Mouse (Mus musculus): ENCODE results near the gene Ces1d.
"Not testable (repeated sequence)": the region's sequence is repeated elsewhere in the genome, so short reads cannot be mapped to it uniquely, and the experiment has no call there.

The Ces1d gene

GRCm38 (mm10) chr8:93197685-93198525 is at the start of gene Ces1d:
Gene Ces1d, minus strand, starts transcription at chr8:93197838.
- no peak for DNase-seq

- DNase-seq: no peak
Measured at GRCm38 (mm10) chr8:93246057-93246456, 48.4 kb upstream of the Ces1d start.

GRCm38 (mm10) chr8:93239884-93240283 is 42.2 kb upstream of the Ces1d start:
- DNase-seq: no peak

DNA sequence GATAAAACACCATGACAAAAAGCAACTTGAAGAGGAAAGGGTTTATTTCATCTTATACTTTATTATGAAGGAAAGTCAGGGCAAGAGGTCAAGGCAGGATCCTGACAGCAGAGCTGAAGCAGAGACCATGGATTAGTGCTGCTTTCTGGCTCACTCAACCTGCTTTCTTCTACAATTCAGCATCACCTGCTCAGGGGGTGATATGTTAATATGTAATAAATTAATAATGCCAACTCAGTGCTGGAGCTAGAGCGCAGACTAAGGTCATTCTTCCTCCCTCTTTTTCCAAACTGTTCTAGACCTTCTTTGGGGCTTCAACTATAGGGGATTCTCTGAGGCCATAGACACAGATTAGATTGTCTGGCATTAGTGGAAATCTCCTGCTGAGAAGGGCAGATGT is 38.0 kb upstream of the Ces1d start:
- no peak for DNase-seq

DNA sequence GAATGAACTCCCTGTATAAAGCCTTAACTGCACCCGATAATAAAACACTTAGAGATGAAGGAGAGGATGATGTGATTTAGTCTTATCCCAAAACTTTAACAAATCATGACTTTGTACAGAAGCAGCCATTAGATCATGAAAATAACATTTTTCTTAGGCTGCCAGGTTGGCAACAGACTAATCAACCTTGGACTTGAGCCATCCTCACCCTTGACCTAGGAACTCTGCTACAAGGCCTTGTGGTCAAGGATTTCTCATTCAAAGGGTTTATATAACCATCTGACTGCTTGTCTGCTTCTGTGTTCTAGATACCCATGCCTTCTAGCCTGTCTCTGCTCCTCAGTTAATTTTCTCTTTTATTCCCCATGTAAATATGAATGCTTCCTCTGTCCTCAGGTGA is 37.1 kb upstream of the Ces1d start:
- no peak for DNase-seq

GRCm38 (mm10) chr8:93234068-93234467 is 36.4 kb upstream of the Ces1d start:
- no peak for DNase-seq

- DNase-seq: no peak
Measured at GRCm38 (mm10) chr8:93229446-93229845, 31.8 kb upstream of the Ces1d start, which contains the start of gene Ces1e. Gene Ces1e, minus strand, starts transcription at chr8:93229619.

DNA sequence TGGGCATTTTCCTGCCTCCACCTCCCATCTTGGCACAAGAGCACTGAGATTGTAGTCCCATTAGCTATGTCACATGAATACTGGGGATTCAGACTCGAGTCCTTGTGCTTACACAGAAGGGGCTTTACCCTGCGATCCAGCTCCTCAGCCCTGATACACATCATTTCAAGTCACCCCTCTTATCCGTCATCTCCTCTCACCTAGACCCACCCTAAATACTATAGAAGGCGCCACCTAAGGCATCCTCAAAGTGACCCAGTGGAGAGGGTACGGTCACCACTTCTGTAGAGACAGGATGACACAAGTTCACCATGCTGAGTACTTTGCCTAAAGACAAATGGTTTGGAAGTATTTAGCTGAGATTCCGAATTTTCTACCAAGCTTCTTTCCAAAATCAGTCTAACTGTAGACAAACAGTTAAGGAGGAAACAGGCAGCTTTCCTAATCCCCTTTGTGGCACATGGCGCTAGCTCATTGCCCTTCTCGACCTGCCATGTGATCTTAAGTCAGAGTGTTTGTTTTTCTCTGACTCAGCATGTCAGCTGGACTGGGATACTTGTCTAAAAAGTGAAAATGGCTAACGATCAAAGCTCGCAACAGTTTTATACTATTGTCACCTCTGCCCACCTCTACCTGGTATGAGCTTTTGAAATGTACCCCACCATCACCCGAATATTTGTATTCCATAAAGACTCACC is 31.2 kb upstream of the Ces1d start:
- DNase-seq: no peak

GRCm38 (mm10) chr8:93226471-93226870 is 28.8 kb upstream of the Ces1d start:
- not testable (repeated sequence) for DNase-seq

GRCm38 (mm10) chr8:93221896-93222295 is 24.3 kb upstream of the Ces1d start:
- no peak for DNase-seq

DNA sequence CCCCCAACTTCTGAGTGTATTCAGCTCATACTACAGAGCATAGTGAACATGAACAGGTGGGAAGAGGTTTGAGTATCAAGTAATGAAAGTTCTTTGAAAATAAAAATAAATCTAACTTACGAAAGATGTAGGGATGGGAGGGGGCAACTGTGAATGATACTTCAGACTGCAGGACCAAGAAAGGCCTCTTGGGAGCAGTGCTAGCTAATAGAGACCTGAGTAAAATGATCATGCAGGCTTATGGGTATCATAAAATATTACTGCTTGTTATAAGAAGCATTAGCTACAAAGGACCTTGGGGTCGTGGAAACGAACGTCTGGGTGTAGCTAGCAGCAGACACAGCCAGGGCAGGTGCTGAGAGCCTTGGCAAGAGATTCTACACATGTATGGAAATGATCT is 20.2 kb upstream of the Ces1d start:
- no peak for DNase-seq

DNA sequence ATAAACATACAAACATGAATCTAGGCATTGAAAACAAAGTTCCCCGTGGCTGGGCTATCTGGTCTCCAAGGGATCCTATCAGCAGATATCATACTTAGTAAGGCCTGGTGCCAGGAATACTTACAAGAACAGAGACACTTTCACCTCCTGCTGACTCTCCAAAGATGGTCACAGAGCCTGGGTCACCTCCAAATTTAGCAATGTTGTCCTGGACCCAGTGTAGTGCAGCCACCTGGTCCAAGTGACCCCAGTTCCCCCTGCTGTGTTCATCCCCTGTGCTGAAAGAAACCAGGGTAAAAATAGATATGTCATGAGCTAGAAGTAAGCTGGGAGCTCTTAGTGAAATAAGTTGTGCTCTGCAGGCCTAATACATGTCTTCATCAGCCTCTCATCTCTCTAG is 19.7 kb upstream of the Ces1d start:
- no peak for DNase-seq

DNA sequence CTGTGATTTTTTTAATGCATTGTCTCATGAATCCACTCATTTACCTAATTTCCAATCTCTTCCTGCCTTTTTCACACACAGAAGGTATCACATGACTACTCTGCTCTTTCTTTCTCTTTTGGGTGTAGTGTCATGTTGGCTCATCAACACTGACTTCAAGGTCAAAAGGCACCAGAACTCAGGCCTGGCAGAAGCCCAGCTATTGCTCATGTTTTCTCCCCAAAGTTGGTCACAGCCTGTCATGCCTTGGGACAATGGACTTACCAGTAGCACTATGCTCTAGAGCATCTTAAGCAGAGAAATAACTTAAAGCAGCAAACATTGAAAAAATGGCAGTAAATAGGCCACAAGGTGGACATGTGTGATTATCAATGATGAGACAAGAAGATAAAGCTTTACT is 13.5 kb upstream of the Ces1d start:
- DNase-seq: no peak

DNA sequence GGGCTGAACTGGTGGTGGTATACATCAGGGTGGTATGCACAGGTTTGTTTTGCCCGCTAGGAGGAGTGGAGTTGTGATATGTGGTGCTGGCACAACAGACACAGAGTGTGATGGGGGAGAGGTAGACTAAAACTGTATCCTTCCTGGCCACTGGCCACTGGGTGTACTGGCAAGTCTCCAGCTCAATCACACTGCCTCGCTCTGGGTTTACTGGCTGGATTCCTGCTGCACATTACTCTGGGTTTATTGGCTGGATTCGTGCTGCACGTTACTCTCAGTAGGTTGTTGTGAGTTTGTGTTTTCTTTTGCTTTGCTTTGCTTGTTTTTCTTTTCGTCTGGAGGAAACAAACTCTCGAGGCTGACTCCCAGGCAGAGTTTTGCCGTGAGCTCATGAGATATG is 1.5 kb upstream of the Ces1d start:
- DNase-seq: not testable (repeated sequence)

GRCm38 (mm10) chr8:93196436-93196835 is 1.2 kb downstream of the Ces1d start:
- DNase-seq: no peak

DNA sequence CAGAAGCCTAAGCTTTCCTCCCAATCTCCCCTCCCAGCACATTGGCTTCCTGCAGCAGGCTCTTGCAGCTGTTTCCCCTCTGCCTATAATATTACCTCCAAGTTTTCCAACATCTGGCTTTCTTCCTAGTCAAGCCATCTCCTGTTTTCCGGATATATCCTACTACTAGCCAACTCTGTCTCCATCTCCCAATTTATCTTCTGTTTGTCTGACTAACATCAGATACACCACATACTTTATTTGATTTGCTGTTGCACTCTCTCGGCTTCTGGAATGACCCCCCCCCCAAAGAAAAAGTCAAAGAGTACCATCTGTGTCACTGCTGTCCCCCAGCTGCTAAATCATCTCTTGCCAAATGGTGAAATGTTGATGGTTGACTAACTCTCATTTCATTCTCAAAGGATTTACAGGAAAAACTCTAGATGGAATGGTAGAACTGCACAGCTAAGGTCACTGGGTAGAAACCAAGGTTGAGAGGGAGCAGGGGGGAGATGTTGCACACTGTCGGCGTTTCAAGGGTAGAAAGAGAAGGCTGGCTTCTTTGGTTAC is 17.0 kb downstream of the Ces1d start:
- DNase-seq: no peak

DNA sequence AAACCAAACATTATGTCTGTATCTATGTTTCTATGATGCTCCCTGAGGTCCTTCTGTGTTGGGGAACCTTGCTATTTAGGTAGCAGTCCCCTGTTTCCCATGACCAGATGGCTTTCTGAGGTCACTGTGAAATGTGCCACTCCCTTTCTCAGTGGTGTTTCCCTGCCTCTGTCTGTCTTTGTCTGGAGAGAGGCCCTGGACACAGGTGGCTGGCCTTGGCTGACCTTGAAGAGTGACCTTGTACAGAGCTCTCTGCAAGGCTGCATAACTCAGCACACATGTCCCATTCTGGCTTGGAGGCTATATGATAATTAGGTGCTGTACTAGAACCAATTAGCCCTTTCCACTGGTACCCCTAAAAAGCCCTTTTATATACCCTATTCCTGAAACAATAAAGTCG is 21.0 kb downstream of the Ces1d start:
- no peak for DNase-seq

- no peak for DNase-seq
Measured at GRCm38 (mm10) chr8:93174554-93174953, 23.1 kb downstream of the Ces1d start.

GRCm38 (mm10) chr8:93171846-93172590 is 25.6 kb downstream of the Ces1d start:
- no peak for DNase-seq

DNA sequence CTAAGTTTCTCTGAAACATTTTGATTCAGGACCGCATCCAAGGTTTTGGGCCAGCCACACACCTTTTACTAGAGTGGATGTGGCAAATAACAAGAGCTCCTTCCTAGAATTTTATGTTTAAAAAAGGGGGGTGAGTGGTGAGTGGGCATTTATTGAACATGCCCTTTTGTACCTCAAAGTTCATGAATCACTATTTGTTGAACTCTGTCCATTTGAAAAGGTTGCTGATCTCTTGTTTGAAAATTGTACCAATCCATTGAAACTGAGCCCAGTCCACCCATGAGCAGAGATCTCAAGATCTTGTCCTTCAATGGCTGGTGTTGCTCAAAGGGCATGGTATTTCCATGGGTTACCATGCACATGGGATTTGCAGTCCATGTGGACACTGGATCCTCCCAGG is 34.3 kb downstream of the Ces1d start:
- DNase-seq: no peak

GRCm38 (mm10) chr8:93151401-93151800 is 46.2 kb downstream of the Ces1d start:
- DNase-seq: no peak

GRCm38 (mm10) chr8:93147331-93147730 is 50.3 kb downstream of the Ces1d start:
- no peak for DNase-seq

DNA sequence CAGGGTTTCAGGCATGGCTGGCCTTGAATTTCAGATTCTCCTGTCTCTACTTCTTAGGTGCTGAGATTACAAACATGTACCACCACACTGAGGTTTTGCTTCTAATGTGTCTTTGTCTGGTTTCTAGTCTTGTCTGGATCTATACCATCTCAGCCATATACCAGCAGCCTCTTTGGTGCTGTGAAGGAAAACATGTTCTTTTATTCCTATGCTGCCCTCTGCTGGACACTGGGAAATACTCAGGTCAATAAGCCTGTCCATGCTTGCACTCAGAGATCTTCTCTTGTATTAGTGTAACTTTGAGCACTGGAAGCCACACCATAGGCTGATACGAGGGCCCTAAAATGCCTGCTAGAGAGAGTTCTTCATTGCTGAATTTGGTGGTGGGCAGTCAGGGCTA is 56.9 kb downstream of the Ces1d start:
- peak; percentile 10 for DNase-seq
